Mouse (Mus musculus): ENCODE results near the gene Gm20388.

GRCm38 (mm10) chr8:120971691-120972469, 1061.2 kb downstream of the Gm20388 start:
- TF ChIP-seq CTCF (IDR thresholded peaks at IDR 0.05; ENCODE audit: insufficient read depth, low read depth, low read length) (no peak), POLR2A (IDR thresholded peaks at IDR 0.05; ENCODE audit: insufficient read depth, low read depth, low read length) (no peak)

All from olfactory bulb, adult 2 months (tissue).